Mouse (Mus musculus): ENCODE measurements around the gene Btbd35f7. TPM values are rescaled to one million over a fixed set of nuclear protein-coding genes. Genes with fewer than 3 reads are reported as not detected.

Btbd35f7 gene
- not detected in 2 replicates for polyA plus RNA-seq (2012; rRNA removed; ENCODE audit: low replicate concordance)

GRCm38 (mm10) chrX:5668767-5669166, at the start of gene Btbd35f7:
Gene Btbd35f7 (plus strand): TSS chrX:5669067.

Other genes starting within 250 kb of the Btbd35f7 start
- not detected in 2 replicates for gene Mycs, start 199.8 kb upstream of the Btbd35f7 start, polyA plus RNA-seq (2012; rRNA removed; ENCODE audit: low replicate concordance)